Mouse (Mus musculus) midbrain, embryonic 11.5 days (tissue): Measurements from ENCODE around the gene Fanca. TPM values are rescaled to one million over a fixed set of nuclear protein-coding genes. Genes with fewer than 3 reads are reported as not detected.
"Not testable (repeated sequence)": the region's sequence is repeated elsewhere in the genome, so short reads cannot be mapped to it uniquely, and the experiment has no call there.

Experiments
- ATAC-seq: fragments of 200-750 bp; cut with Nextera tagmentation; 2 replicates; pipeline ENCODE4 v1.8.0; 2017; ENCODE audit warnings: moderate TSS enrichment, moderate library complexity; ENCODE audit not compliant: low FRiP score
- DNase-seq: peaks from one replicate; pipeline ENCODE4 v3.0.0; 2015; ENCODE audit warnings: low spot score; ENCODE audit errors: missing footprints
- H3K27ac ChIP-seq: fragments of 300-500 bp; sonication (generic); 2 replicates; pipeline ENCODE4 v1.5.1; 2014; ENCODE audit warnings: low read depth, low read length
- H3K27me3 ChIP-seq: fragments of 300-500 bp; sonication (generic); 2 replicates; pipeline ENCODE4 v1.6.1; 2014; ENCODE audit warnings: mild to moderate bottlenecking, low read length, moderate library complexity, mixed read lengths; ENCODE audit not compliant: control insufficient read depth, insufficient read depth
- H3K36me3 ChIP-seq: fragments of 300-500 bp; sonication (generic); 2 replicates; pipeline ENCODE4 v1.6.1; 2014; ENCODE audit warnings: mild to moderate bottlenecking, low read length, moderate library complexity, mixed read lengths; ENCODE audit not compliant: control insufficient read depth, insufficient read depth
- H3K4me1 ChIP-seq: fragments of 300-500 bp; sonication (generic); 2 replicates; pipeline ENCODE4 v1.6.1; 2014; ENCODE audit warnings: low read length; ENCODE audit not compliant: control insufficient read depth, insufficient read depth
- H3K4me2 ChIP-seq: fragments of 300-500 bp; sonication (generic); 2 replicates; pipeline ENCODE4 v1.6.1; 2014; ENCODE audit warnings: mild to moderate bottlenecking, moderate library complexity
- H3K4me3 ChIP-seq: fragments of 300-500 bp; sonication (generic); 2 replicates; pipeline ENCODE4 v1.5.1; 2014; ENCODE audit warnings: low read depth, low read length
- H3K9ac ChIP-seq: fragments of 300-500 bp; sonication (generic); 2 replicates; pipeline ENCODE4 v1.6.1; 2014; ENCODE audit warnings: low read length
- H3K9me3 ChIP-seq: fragments of 300-500 bp; sonication (generic); 2 replicates; pipeline ENCODE4 v1.6.1; 2016; ENCODE audit warnings: low read length; ENCODE audit not compliant: control insufficient read depth
- WGBS: fragments of 180-500 bp; shearing (Covaris S2); extraction: QIAGEN DNeasy Blood & Tissue Kit; methylation state at CpG from one replicate; pipeline ENCODE4 v1.1.7; 2014; 5-methylcytosine and 5-hydroxymethylcytosine counted together
- polyA plus RNA-seq: library from polyadenylated mRNA; unstranded; fragments of >200 nt; fragmentation: Nextera tagmentation; extraction: Ambion mirVana; gene quantifications from 2 replicates; pipeline ENCODE4 v1.2.1, GENCODE M21; 2014

Fanca gene
- polyA plus RNA-seq, 1 experiment from 2014 or later, result 31.5 TPM

DNA sequence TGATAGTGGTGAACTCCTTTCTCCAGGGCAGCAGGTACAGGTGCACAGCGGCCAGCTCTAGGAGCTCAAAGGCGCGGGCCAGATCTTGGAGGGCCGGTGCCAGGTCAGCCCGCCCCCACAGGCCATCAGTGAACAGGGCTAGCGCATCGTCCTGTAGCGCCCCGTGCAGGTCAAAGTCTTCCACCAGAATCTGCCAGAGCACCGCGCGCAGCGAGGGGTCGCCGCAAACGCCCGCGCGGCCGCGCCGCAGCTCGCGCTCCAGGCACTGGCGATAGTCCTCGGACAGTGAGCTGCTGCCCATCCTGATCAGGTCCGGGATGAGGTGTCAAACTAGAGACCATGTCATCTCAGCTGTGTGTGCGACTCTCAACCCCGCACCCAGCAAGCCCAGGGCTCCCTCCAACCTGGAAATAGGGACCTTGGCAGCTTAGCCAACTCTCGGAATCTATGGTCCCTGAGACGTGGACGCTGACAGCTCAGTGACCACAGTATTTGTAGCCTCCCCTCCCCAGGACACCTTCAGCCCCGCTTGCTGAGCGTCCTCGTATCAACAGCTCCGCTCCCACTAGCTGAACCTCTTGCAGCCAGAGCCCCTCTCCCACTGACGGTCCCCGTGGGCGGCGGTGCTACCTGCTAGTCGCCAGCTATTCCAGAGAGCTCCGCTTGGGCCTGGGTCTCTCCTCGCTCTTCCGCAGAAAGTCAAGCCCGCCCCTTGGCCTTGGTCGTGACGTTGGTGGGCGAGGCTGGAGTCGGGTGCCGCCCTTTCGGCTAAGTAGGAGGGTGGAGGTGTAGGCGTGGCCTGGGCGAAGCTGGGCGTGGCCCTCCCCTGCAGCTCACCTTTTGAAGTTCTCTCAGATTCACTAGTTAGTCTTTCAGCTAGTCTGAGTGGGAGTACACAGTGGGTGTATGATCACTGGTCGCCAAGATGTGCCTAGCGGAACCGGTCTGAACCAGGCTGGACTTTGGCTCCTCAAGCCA lies 82.6 kb downstream of the Fanca start, which contains the start of gene Spata2l:
Gene Spata2l (minus strand): TSS at position 714 of the 978 bp plus-strand sequence.
- H3K4me1 ChIP-seq, result peaks cover 7% of the 10 kb centered on the region
- H3K4me2 ChIP-seq, result peak within 1 kb of the TSS; percentile 79
- H3K27me3 ChIP-seq, result peaks cover 13% of the 10 kb centered on the region; the same call in 1 of the 2 replicates
- no peak within 1 kb of the TSS for H3K27ac ChIP-seq
- no peaks in the 10 kb centered on the region for H3K9me3 ChIP-seq
- WGBS, result 1% methylated on average over 57 of the region's 57 CpGs
- no peaks in the 10 kb centered on the region for H3K36me3 ChIP-seq
- peak; percentile 97 for DNase-seq
- ATAC-seq, result peak; percentile 89
- peak within 1 kb of the TSS; percentile 58 for H3K9ac ChIP-seq
- H3K4me3 ChIP-seq, result peak within 1 kb of the TSS; percentile 44

GRCm38 (mm10) chr8:123234918-123235519 lies 83.4 kb downstream of the Fanca start:
- Histone ChIP-seq H3K4me3 (peak overlapping the region; percentile 44), H3K27me3 (peaks cover 13% of the 10 kb centered on the region; the same call in 1 of the 2 replicates), H3K36me3 (no peaks in the 10 kb centered on the region), H3K9me3 (no peaks in the 10 kb centered on the region), H3K4me1 (peaks cover 7% of the 10 kb centered on the region), H3K27ac (no peak overlapping the region), H3K9ac (peak overlapping the region; percentile 58), H3K4me2 (peak overlapping the region; percentile 79)
- peak; percentile 10; the same call in 1 of the 2 replicates for ATAC-seq
- DNase-seq, result no peak
- WGBS, result 34% methylated on average over 13 of the region's 13 CpGs

DNA sequence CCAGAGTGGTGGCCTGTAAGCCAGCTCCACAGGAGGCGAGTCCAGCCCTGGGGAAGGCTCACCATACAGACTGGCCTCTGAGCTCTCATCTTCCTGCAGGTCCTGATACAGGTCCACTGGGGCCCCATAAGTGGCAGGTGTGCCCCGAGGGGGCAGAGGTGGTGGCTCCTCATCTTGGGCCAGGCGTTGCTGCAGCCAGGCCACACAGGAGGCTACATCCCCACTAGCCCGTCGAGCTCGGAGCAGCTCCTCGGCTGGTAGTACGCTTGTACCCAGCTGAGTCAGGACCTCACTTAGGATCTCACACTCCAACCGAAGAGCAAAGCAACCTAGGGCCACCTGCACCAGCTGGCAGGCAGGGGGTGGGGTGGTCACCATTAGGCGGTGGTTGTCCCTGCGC lies 84.6 kb downstream of the Fanca start:
- 81% methylated on average over 11 of the region's 11 CpGs for WGBS
- Histone ChIP-seq H3K4me2 (no peak overlapping the region), H3K27ac (no peak overlapping the region), H3K4me3 (no peak overlapping the region), H3K4me1 (peaks cover 7% of the 10 kb centered on the region), H3K9me3 (no peaks in the 10 kb centered on the region), H3K36me3 (no peaks in the 10 kb centered on the region), H3K9ac (no peak overlapping the region), H3K27me3 (peaks cover 13% of the 10 kb centered on the region; the same call in 1 of the 2 replicates)
- DNase-seq (no peak), ATAC-seq (no peak)

DNA sequence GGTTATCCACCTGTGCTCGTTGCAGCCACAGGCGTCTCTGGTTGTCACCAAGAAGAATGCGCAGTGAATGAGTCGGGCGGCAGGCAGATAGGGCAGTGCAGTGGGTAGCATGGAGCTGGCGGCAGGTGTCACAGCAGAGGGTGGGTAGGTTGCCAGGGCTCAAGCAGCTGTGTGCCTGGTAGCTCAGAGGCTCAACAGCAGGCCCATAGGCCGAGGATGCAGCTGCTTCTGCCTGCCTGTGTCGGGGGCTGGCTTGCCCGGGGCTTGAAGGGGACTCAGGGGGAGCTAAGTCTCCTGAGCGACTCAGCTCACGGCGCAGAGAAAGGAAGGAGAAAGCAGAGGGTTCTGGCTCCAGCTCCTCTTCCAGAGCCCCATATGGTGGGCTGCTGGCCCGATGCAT lies 85.1 kb downstream of the Fanca start:
- Histone ChIP-seq H3K36me3 (no peaks in the 10 kb centered on the region), H3K9me3 (no peaks in the 10 kb centered on the region), H3K4me2 (no peak overlapping the region), H3K4me3 (no peak overlapping the region), H3K9ac (no peak overlapping the region), H3K27me3 (peaks cover 13% of the 10 kb centered on the region; the same call in 1 of the 2 replicates), H3K27ac (no peak overlapping the region), H3K4me1 (peaks cover 7% of the 10 kb centered on the region)
- ATAC-seq (no peak), DNase-seq (no peak)
- 64% methylated on average over 13 of the region's 13 CpGs for WGBS

DNA sequence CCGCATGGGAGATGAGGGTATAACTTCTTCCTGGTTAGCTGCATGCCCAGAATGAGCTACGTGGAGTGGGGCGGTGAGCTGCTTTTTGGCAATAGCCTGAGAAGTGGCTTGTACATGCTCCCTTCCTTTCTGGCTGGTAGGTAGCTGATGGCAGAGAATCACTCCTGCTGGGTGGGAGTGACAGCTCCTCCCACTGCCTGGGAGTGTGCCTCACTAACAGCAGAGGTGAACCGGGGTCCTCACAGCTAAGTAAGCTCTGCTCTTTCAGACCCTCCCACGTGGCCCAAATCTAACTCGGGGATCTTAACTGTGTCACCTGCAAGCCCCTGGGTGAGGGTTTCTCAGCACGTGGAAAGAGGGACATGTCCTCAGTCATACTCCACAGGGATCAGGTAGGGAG lies 85.8 kb downstream of the Fanca start:
- Histone ChIP-seq H3K4me3 (no peak overlapping the region), H3K36me3 (no peaks in the 10 kb centered on the region), H3K4me1 (peaks cover 7% of the 10 kb centered on the region), H3K27me3 (peaks cover 13% of the 10 kb centered on the region; the same call in 1 of the 2 replicates), H3K4me2 (no peak overlapping the region), H3K27ac (no peak overlapping the region), H3K9ac (no peak overlapping the region), H3K9me3 (no peaks in the 10 kb centered on the region)
- 32% methylated on average over 7 of the region's 7 CpGs for WGBS
- DNase-seq, result no peak
- ATAC-seq, result no peak

GRCm38 (mm10) chr8:123231742-123232141 lies 86.6 kb downstream of the Fanca start:
- Histone ChIP-seq H3K4me3 (no peak overlapping the region), H3K4me1 (peaks cover 7% of the 10 kb centered on the region), H3K4me2 (no peak overlapping the region), H3K9ac (no peak overlapping the region), H3K36me3 (no peaks in the 10 kb centered on the region; the same call in 1 of the 2 replicates), H3K9me3 (no peaks in the 10 kb centered on the region), H3K27ac (no peak overlapping the region), H3K27me3 (peaks cover 13% of the 10 kb centered on the region; the same call in 1 of the 2 replicates)
- ATAC-seq (no peak), DNase-seq (no peak)
- WGBS, result 65% methylated on average over 5 of the region's 5 CpGs

DNA sequence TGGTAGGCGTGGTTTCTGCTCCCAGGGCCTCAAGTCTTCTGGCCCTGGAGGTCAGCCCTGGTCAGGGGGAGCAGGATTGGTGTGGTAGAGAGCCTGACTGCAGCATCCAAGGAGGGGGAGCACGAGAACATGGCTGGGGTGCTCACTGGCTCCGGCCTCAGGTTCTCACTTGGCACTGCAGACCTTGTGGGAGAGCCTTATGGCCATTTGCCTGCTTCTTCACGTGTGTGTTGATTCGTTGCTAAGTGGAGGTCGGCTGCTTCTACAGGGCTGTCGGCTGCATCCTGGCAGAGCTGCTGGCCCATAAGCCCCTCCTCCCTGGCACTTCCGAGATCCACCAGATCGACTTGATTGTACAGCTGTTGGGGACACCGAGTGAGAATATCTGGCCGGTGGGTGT lies 88.0 kb downstream of the Fanca start:
- H3K27me3 ChIP-seq, result peaks cover 11% of the 10 kb centered on the region; the same call in 1 of the 2 replicates
- H3K4me2 ChIP-seq, DNase-seq, H3K4me1 ChIP-seq, ATAC-seq, H3K27ac ChIP-seq, H3K9ac ChIP-seq, H3K9me3 ChIP-seq, H3K4me3 ChIP-seq, H3K36me3 ChIP-seq: not testable (repeated sequence)
- WGBS, result 87% methylated on average over 11 of the region's 11 CpGs

DNA sequence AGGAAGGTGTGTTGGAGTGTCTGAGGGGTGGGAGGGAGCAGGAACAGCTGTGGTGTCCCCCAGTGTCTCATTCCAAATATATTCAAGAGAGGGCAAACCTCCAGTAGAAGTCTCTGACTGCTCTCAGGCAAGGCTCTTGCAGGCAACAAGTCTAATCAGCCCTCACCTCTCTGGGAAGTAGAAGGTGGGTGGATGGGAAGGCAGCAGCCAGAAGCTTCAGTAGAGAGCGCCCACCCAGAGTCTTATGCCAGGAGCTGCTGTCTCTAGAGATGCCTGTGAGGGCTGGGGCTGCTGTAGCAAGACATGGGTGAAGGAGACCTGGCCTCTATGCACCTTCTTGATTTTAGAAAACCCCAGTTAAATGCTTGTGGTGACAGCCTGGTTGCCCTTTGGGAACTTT lies 90.0 kb downstream of the Fanca start:
- no peak overlapping the region for H3K4me2 ChIP-seq
- ATAC-seq (no peak), DNase-seq (no peak)
- no peak overlapping the region for H3K9ac ChIP-seq
- H3K4me1 ChIP-seq, result peaks cover 10% of the 10 kb centered on the region
- H3K9me3 ChIP-seq, result no peaks in the 10 kb centered on the region
- H3K27me3 ChIP-seq, result peaks cover under 1% of the 10 kb centered on the region; the same call in 1 of the 2 replicates
- WGBS, result 94% methylated on average over 1 of the region's 1 CpGs
- H3K36me3 ChIP-seq, result no peaks in the 10 kb centered on the region; the same call in 1 of the 2 replicates
- no peak overlapping the region for H3K27ac ChIP-seq
- H3K4me3 ChIP-seq, result no peak overlapping the region
